Mouse (Mus musculus) mesoderm, embryonic 11.5 days (tissue): ENCODE measurements around the gene Evi2a.
A peak's percentile ranks its signal among the peaks of the same experiment; 100 is the strongest.

Experiments used
- DNase-seq: peaks from one replicate; pipeline ENCODE4 v3.0.0-alpha.2; 2012; ENCODE audit warnings: low read depth, low spot score

Gene Evi2a

DNA sequence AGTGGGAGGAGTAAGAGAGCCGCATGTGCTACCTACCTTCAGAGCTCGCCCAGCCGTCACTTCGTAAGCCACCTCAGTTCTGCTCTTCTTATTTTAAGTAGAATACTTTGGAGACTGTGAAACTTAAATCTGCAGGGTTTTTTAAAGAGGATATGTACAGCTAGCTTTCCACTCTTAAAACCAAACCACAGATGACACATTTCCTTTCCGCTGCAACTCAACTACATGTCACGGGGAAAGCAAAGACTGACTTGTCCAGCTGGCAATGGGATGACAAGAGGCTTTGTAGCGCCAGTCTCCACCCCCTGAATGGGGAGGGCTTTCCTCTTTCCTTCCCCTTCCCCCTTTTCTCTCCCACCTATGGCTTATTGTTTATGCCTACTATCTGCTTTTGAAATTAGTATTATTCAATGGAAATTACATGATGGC lies at the start of gene Evi2a, which contains the start of gene Evi2:
Evi2a (minus strand) TSS at position 277 of the 429 bp plus-strand sequence.
Evi2 (minus strand) TSS at position 257 of the 429 bp plus-strand sequence.
- DNase-seq, result no peak

DNA sequence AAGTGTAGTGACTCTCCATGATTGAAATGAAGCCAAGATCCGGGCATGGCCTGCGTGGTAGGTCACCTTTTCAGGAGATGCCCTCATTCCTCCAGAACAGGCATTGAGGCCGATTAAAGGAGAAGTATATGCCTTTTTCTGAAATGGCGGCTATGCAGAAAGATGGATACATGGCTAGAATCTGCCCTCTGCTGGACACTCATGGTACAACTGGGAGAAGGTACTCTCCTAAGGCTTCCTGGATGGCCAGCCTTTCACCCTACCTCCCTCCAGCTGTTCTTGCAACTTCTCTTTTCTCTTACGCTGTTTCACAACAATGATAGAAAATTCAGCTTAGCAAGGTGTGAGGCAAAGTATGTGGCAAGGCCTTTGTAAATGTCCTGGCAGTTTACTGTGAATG lies 47.3 kb upstream of the Evi2a start:
- peak; percentile 69 for DNase-seq

DNA sequence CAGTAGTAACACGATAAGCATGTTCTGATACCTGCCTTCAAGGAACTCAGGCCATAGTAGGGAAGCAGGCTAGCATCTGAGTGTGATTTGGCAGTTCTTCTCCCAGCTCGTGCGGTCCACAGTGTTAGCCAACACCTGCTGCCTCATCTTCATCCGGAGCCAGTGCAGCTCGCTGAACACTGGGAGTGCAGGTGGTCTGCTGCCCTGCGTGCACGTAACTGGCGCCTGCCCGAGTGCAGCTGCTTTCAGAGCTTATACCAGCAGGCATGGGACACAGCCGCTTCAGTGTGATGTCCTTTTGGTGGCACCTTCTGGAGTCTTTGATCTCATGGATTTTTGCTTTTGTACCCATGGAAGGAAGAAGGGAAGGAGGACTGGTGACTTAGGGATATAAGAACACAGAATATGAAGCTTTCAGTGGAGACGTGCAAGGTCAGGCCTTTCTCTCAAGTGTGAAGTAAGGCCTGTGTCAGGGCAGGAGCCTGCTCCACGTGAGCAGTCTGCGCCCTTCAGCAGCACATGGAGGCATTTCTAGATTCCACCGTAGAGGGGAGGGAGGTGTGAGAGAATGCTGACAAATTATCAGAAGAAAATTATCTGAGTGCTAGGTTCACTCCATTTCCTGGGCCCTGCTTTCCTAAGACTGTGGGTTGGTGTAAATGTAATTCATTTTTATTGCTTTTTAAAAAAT lies 45.1 kb upstream of the Evi2a start:
- no peak for DNase-seq

DNA sequence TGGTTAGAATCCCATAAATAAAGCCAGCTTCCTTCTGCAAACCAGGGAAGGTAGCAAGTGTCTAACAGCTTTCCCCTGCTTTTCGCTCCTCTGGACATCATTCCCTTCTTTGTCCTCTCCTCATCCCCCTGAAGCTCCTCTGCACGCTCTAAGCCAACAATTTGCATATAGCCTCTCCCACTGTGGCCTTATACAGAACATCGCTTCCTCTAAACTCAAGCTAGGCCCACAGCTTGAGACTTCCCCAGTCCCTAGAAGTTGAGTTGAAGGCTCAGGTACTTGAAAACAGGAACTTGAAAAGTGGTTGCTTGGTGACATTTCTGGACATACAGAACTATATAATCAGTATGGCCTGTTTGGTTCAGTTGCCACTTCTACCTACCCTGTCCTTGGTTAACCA lies 43.4 kb upstream of the Evi2a start:
- no peak for DNase-seq

DNA sequence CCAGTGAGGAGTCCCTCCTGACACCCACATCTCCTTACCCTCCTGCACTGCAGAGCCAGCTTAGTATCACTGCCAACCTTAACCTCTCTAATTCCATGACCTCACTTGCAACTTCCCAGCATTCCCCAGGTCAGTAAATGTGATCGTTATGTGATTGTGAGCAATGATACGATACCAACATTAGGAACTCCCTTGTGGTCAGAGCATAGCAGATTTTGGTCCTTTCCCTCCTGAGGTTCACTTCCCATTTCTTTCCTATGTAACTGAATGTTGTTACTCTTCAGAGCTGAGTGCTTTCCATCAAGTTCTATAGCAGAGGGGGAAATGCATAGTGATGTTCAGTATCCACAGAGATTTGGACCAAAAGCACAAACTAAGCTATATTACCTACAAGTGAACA lies 39.9 kb upstream of the Evi2a start:
- DNase-seq, result no peak

DNA sequence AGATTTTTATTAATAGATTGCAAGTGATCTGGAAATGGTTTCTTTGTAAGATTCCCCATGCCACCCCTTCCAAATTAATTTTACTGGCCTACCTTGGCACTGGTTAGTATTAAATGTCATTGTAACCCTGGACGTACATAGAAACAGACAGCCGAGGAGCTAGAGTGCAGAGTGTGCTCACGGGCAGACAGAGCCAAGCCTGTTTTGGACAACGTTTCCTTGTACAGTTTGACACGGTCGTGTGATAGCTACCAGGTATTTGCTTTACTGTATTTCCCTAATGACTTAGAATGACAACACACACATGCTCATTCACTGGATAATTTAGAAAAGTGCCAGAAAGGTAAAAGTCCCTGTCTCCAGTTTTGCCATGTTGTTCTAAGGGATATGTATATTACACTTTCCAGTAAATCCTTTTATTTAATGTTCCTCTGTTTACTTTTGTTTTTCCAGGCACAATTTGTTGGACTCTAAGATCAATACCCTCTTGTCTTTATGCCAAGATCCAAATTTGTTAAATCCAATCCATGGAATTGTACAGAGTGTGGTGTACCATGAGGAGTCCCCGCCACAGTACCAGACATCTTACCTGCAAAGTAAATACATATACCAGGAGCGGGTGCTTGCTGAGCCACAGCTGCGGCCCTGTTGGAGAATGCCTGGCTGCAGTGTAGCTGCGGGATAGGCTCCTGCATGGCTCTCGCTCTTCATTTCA lies 37.9 kb upstream of the Evi2a start:
- no peak for DNase-seq

DNA sequence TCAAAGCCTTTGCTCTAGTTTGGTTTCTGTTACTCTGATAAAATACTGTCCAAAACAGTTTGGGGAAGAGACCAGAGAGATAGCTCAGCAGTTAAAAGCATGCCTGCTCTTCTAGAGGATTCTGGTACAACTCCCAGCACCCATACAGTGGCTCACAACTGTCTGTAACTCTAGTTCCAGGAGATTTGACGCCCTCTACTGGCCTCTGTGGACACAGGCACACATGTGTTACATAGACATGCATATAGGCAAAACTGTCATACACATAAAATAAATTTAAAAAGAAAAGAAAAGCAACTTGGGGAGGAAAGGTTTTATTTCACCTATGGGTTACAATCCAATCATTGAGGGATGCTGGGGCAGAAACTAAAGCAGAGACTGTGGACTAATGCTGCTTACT lies 36.5 kb upstream of the Evi2a start:
- no peak for DNase-seq

DNA sequence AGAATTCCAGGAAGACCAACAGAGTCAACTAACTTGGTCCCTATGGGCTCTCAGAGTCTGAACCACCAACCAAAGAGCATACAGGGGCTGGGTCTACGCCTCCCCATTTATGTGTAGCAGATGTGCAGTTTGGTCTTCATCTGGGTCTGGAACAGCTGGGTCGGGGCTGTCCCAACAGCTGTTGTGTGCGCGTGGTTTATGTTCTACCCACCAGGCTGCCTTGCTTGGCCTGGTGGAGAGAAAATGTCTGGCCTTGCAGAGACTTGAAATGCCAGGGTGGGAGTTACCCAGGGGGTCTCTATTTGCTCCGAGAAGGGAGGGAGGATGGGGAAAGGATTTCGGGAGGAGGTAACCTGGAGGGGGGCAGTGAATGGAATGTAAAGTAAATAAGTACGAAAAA lies 33.1 kb upstream of the Evi2a start:
- no peak for DNase-seq

DNA sequence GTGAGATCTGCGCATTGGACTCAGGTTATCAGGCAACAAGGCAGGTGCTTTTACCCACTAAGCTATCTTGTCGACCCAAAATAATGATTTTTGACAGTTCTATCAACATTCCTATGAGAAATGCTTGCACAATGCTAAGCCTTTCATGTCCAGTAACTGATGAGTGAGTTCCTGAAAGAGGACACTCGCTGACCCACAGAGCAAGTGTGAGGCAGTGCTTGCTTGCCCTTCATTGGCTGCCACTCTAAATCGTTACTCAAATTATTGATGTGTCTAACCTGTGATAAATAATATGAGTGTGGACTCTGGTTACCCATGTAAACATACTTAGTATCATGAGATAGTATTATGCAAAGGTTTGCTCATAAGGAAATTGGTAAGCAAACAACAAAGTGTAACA lies 30.1 kb upstream of the Evi2a start:
- DNase-seq, result no peak

DNA sequence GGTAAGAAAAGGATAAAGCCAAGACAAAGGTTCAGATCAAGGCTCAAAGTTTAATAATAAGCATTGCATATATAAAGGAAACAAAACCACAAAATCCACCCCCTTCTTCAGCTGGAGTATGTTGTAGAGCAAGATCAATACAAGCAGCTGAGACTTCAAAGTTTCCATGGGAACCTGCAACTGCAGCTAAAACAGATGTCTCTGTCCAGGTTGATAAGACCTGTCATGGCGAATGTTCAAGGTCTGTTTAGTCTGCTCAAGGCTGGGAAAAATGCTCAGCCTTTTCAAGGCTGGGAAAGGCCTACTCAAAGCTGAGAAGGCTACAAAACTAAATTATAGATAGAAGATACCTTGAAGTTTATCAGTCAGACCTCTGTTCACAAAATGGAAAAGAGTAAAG lies 22.2 kb upstream of the Evi2a start:
- no peak for DNase-seq

DNA sequence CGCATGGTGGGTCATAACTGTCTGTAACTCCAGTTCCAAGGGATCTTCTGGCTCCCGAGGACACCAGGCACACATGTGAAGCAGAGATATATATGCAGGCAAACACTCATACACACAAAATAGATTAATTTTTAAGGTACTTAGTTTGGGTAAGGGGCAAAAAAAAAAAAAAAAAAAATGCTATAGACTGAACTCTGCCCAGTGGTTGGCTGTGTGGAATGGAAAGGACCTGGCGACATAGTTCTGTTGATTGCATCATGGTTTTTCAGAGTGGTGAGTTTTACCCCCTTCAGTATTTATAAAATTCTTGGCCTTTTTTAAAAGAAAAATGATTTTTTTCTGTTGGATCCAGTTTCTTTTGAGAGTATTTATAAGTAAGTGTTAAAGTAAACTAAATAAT lies 5.9 kb upstream of the Evi2a start:
- DNase-seq, result no peak

DNA sequence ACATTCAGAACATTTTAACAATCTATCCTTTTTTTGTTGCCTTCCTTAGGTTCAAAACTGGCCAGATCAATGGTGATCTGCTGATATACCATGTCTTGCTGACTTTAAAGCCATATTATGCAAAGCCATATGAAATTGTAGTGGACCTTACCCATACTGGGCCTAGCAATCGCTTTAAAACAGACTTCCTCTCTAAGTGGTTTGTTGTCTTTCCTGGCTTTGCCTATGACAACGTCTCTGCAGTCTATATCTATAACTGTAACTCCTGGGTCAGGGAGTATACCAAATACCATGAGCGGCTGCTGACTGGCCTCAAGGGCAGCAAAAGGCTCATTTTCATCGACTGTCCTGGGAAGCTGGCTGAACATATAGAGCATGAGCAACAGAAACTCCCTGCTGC lies 5.1 kb upstream of the Evi2a start:
- no peak for DNase-seq

DNA sequence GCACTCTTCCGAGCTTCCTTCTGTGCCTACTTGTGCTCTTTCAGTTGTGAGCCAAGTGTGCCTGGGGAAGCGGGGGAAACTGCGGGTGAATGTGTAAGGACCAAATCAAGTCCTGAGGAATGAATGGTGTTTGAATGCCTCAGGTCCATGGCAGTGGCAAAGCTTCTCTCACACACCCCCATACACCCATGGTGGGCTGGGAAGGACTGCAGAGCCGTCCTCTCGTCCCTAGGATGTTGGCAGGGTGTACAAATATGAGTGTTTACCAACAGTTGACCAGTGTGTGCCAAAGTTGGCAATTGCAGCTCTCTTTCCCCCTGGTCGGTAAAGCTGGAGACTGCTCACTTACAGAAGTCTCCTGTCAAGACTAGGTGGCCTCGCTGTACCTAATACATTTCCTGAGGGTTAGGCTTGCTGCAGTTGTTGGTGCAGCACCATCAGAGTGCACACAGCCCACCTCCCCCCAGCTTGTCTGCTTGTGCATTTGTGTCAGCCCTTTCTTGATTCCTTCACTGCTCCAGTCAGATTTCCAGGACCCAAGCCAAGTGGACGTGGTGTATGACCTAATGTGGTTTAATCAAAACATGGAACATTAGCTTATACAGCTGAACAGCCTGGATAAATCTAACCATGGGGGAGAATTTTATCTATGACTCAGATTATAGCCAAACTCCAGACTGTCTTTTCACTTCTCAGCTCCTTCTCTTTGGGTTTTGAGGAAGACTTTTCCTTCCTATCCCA lies 3.7 kb upstream of the Evi2a start:
- no peak for DNase-seq

DNA sequence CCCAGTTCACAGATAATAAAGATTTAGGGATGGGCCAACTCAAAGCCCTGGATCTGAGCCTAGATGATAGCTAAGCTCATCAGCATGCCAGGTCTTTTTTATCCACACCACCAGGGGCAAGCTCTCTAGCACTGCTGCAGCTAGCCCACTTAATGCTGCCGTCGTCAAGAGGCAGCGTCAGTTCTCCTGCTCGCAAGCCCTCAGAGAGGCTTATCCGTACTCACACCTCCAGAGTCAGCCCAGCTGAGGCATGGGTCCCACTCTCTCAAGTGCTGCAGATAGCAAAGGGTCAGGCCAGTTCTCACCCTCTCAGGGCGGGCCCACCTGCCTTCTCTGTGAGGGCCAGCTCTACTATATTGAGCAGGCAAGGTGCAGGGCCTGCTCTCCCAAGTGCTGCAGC lies 2.9 kb upstream of the Evi2a start:
- DNase-seq, result no peak

DNA sequence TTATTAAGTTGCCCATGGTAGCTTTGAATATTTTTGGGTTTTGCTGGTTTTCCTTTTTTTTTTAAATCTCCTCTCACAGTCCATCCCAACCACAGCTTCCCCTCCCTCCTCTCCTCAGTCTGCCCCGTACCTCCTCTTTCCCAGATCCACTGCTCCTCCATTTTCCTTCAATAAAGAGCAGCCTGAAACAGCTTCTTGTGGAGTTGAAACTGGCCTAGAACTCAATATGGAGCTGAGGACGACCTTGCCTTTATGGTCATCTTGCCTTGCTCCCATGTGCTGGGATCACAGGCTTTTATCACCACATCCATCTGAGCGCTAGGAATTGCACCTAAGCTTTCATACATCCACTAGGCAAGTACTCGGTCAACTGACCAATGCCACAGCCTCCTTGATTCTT lies 1.1 kb upstream of the Evi2a start:
- DNase-seq, result no peak

DNA sequence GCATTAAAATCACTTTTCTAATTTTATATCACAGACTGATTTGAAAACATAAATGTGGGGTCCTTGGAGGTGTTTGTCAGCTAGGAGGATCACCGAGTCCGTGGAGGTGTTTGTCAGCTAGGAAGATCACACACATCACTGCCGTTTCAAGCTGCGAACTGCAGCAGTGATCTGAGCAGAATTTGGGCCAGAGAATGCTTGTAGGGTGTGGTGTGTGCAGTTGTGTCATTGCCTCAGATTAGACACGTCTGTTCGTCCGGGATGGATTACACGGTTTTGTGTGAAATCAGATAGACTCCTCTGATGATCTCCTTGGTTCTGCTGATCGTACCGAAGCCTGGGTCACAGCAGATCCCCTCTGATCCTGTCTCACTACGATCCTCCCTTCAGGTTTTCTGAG lies 365 bp upstream of the Evi2a start:
- DNase-seq, result no peak

DNA sequence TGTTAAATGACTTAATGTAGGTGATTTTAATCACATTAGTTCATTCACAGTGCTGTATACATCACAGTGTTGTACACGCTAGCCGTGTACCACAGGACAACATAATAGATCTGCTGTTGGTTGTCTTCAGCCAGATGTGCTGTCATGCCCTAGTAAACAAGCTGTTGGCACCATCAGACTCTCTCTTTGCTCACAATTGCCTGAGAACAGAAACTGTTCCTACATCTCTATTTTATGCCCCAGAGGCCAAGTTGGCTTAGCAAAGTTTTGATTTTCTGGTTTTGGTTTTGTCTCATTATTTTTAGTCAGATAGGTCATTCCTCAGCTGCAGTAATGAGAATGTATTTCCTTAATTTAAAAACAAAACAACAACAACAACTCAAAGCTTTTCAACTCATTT lies 673 bp downstream of the Evi2a start:
- DNase-seq, result no peak

DNA sequence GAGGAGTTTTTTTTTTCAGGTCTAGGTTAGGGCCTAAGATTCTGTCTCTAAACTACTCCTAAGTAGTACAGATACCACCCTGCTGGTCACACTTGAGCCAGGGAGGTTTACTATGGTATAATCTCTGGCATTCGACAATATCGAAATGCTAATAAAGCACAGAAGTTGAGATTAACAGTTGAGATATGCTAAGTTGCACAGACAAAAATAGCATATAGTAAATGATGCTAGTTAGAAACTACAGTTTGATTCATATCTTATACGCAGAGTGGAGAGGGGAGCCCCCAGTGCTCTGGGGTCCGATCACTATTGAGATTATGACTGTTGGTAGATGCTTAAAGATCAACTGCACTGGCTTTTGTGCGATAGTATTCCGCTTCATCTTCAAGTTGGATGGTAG lies 1.2 kb downstream of the Evi2a start:
- DNase-seq, result no peak

DNA sequence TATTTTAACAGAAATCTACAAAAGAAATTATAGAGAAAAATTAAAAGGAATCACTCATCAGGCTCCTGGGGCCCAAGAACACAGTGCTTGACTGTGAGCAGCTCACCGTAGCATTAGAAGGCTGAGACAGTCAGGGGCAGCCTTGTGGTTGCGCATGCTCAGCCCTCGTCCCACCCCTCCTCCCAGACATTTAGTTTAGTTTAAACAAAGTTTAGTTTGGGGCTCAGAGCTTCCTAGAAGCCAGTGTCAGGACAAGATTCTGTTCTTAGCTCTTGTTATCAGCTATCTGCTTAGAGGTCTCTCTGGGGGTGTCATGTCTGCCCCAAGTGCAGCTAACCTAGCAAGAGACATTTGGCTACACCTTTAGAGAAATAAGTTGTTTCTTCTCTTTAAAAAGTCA lies 1.8 kb downstream of the Evi2a start:
- DNase-seq, result no peak

DNA sequence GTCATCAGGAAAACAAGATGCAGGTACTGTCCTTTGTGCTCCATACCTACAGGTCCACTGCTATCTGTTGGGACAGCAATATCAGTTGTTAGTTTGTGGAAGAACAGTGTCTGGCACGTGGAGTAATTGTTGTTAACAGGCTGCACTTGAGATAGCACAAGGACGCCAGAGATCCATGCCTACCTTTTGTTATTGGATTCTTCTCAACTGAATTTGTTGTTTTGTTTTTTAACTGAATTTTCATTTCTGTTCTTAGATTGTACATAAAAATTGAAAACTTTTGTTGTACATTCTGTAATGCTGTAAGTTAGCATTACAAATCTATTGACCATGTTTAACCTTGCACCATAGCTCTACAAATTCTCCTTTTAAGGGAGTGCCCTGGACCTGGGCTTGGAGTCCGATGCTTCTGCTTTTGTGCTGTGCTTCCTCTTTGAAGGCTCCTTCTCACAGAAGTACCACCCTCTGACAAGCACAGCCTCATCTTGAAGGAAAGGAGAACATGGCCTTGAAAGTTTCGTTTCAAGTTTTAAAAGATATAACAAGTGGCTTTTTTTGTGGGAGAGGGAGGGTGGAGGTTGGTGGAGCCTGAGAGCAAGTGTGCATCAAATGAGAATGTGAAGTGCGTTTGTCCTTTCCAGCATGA lies 2.5 kb downstream of the Evi2a start:
- no peak for DNase-seq

DNA sequence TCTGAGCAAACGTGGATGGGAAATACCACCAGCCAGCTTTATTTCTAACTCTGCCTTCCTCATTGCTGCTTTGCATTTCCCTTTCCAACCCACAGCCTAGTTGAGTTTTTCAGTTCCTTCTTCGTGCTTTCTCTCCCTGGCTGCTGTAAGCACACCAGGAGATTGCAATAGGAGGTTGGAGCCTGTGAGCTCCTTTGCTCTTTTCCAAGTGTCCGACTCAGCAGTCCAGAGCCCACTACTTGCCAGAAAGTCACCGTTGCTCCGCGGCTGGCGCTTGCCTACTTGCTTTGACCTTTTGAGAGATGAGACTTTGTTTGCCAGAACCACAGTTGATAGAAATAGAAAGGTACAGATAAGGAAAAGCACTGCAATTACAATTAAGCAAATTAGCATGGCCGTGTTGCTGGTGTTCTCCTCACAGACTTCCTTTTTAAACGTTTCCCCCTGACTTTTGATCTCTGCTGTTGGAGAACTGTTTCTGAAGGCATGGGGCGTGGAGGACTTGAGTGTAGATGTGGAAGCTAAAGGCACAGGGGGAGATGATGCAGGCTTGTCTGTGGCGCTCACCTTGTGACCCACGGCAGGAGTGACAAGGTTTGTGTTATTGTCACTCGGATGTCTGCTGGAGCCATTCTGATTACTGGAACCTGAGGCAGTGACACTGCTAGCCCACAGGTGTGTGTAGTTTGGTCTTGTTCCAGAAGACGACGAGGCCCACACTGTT lies 3.2 kb downstream of the Evi2a start:
- DNase-seq, result no peak

DNA sequence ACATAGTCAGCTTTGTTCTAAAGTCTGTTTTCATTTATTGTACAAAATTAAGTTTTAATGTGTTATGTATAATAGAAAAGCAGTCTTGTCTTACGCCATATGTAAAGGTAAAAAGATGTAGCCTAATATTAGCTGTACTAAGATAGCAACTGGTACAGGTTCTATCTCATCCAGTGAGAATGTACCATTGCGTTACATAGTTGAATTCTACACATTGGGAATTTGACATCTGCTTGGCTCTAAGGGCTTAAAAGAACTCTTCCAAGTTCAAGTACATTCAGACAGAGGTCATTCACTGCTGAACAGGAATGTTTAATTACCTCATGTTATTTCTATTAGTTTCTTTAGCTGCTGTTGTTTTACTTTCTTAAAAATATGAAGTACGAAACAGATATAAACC lies 3.9 kb downstream of the Evi2a start:
- no peak for DNase-seq
